Mouse (Mus musculus) embryonic facial prominence, embryonic 11.5 days (tissue): ENCODE data around the gene Rrp12. TPM values are rescaled to one million over a fixed set of nuclear protein-coding genes. Genes with fewer than 3 reads are reported as not detected.

ENCODE experiments used
- ATAC-seq: fragments of 200-750 bp; cut with Nextera tagmentation; replicated peaks from 2 replicates; pipeline ENCODE4 v1.8.0; 2017; ENCODE audit warnings: low read depth; ENCODE audit not compliant: insufficient number of reproducible peaks, low FRiP score, low TSS enrichment
- DNase-seq: peaks from one replicate; pipeline ENCODE4 v3.0.0-alpha.2; 2015; ENCODE audit warnings: low spot score
- H3K27ac ChIP-seq: fragments of 300-500 bp; sonication (generic); replicated peaks from 2 replicates; pipeline ENCODE4 v1.5.1; 2014; ENCODE audit warnings: mild to moderate bottlenecking, low read depth, low read length, control low read depth
- H3K27me3 ChIP-seq: fragments of 300-500 bp; sonication (generic); 2 replicates; pipeline ENCODE4 v1.6.1; 2014; ENCODE audit warnings: mild to moderate bottlenecking, low read length, moderate library complexity, mixed read lengths; ENCODE audit not compliant: control insufficient read depth, insufficient read depth
- H3K36me3 ChIP-seq: fragments of 300-500 bp; sonication (generic); replicated peaks from 2 replicates; pipeline ENCODE4 v1.6.1; 2014; ENCODE audit warnings: low read depth, mild to moderate bottlenecking, low read length, moderate library complexity, mixed read lengths; ENCODE audit not compliant: control insufficient read depth, insufficient read depth
- H3K4me1 ChIP-seq: fragments of 300-500 bp; sonication (generic); 2 replicates; pipeline ENCODE4 v1.6.1; 2014; ENCODE audit warnings: low read length, mixed read lengths; ENCODE audit not compliant: control insufficient read depth, insufficient read depth
- H3K4me2 ChIP-seq: fragments of 300-500 bp; sonication (generic); 2 replicates; pipeline ENCODE4 v1.6.1; 2014; ENCODE audit warnings: low read depth, mild to moderate bottlenecking, control low read depth, low read length, moderate library complexity
- H3K4me3 ChIP-seq: fragments of 300-500 bp; sonication (generic); 2 replicates; pipeline ENCODE4 v1.5.1; 2014; ENCODE audit warnings: low read depth, low read length, control low read depth
- H3K9ac ChIP-seq: fragments of 300-500 bp; sonication (generic); replicated peaks from 2 replicates; pipeline ENCODE4 v1.6.1; 2014; ENCODE audit warnings: mild to moderate bottlenecking, control low read depth, low read length
- H3K9me3 ChIP-seq: fragments of 300-500 bp; sonication (generic); replicated peaks from 2 replicates; pipeline ENCODE4 v1.6.1; 2016; ENCODE audit warnings: mild to moderate bottlenecking, low read length, inconsistent platforms, mixed read lengths; ENCODE audit not compliant: control insufficient read depth
- WGBS: fragments of 180-500 bp; shearing (Covaris S2); extraction: QIAGEN DNeasy Blood & Tissue Kit; methylation state at CpG from one replicate; pipeline ENCODE4 v1.1.7; 2014; 5-methylcytosine and 5-hydroxymethylcytosine counted together
- polyA plus RNA-seq: library from polyadenylated mRNA; unstranded; fragments of >200 nt; fragmentation: Nextera tagmentation; extraction: Ambion mirVana; gene quantifications from 2 replicates; pipeline ENCODE4 v1.2.1, GENCODE M21; 2014

Gene Rrp12
- polyA plus RNA-seq, 1 experiment from 2014 or later, result 14.5 TPM

DNA sequence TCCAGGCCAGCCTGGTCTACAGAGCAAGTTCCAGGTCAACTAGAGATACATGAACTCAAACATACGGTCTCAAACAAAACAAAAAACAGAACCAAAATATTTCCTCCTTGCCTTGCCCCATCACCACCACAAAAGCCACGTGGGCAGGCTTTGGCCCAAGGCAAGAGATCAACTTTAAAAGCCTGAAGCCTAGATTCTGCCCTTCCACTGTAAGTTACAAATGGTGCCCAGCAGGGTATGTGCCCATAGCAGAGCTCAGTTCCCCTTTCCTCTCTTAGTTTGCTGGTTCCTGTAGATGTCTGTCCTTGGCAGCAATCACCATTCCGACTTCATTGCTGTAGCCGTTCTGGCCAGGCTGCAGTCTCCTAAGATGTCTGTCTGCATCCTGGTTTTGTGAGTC, 53.3 kb downstream of the Rrp12 start:
- DNase-seq, result no peak
- no peak overlapping the region for H3K4me3 ChIP-seq
- WGBS, result 85% methylated on average over 4 of the region's 4 CpGs
- H3K36me3 ChIP-seq, result no peaks in the 10 kb centered on the region
- no peaks in the 10 kb centered on the region for H3K27me3 ChIP-seq
- no peaks in the 10 kb centered on the region for H3K4me1 ChIP-seq
- no peak overlapping the region for H3K4me2 ChIP-seq
- H3K27ac ChIP-seq, result no peak overlapping the region
- no peaks in the 10 kb centered on the region for H3K9me3 ChIP-seq
- no peak for ATAC-seq
- no peak overlapping the region for H3K9ac ChIP-seq

DNA sequence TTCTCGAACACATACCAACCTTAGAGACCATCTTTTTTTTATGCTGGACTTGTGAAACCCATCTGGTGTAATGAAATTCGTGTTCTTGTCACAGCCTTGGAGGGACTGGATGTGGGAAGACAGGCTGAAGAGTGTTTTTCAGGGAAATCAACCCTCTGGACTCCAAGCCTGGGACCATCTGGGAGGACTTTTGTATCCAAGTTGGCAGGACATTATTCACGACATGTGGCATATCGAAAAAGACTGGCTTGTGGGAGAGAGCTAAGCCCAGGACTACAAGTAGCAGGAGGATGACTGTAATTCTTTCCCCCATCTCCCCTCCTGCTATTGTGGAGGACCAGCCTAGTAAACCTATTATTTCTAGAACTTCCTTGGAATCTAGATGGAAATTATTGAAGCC, 53.8 kb downstream of the Rrp12 start:
- H3K4me1 ChIP-seq, result no peaks in the 10 kb centered on the region
- H3K27me3 ChIP-seq, result no peaks in the 10 kb centered on the region
- no peak overlapping the region for H3K9ac ChIP-seq
- no peak for DNase-seq
- H3K36me3 ChIP-seq, result no peaks in the 10 kb centered on the region
- H3K4me2 ChIP-seq, result no peak overlapping the region
- no peak for ATAC-seq
- WGBS, result 85% methylated on average over 4 of the region's 4 CpGs
- H3K4me3 ChIP-seq, result no peak overlapping the region
- no peak overlapping the region for H3K27ac ChIP-seq
- H3K9me3 ChIP-seq, result no peaks in the 10 kb centered on the region

DNA sequence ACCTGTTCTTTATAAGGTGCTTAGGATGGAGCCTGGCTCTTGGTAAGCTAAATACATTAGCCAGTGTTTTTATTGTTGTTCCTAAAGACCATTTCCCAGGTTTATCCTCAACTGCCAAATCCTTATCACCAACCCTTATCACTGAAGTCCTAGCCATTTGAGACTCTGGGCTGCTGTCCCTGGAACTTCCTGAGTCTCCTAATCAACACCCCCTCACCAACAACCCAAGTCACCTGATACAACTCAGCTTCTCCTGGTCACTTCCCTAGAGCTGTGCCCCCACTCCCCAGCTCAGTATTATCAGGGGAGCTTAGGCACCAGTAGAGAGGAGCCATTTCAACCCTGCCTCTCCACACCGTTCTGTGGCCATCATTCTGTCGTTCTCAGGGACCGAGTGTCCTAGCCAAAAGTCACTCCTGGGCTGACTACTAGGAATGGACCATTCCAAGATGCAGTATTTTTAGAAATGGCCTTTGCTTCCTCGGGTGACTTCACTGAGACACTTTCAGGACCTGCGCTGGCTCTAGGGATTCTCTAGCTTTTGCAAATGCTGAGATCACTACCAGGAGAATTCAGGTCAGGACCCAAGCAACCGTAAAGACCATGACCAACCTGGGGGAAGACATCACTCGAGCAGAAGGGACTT, 54.7 kb downstream of the Rrp12 start:
- no peak for ATAC-seq

DNA sequence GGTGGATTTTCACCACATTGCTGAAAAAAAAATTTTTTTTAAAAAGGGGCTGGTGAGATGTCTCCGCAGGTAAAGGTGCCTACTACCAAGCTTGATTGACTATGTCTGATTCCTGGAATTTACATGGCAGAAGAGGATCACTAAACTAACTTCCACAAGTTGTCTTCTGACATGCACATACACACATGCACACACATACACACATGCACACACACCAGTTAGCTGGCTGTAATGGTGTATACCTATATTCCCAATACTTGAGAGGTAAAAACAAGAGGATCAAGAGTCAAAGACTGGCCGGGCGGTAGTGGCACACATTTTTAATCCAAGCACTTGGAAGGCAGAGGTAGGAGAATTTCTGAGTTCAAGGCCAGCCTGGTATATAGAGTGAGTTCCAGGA, 56.3 kb downstream of the Rrp12 start:
- H3K9me3 ChIP-seq, result no peaks in the 10 kb centered on the region
- H3K4me2 ChIP-seq, result no peak overlapping the region
- H3K36me3 ChIP-seq, result no peaks in the 10 kb centered on the region
- ATAC-seq, result no peak
- no peak overlapping the region for H3K9ac ChIP-seq
- DNase-seq, result no peak
- no peaks in the 10 kb centered on the region for H3K27me3 ChIP-seq
- no peak overlapping the region for H3K27ac ChIP-seq
- no peak overlapping the region for H3K4me3 ChIP-seq
- WGBS, result 96% methylated on average over 3 of the region's 3 CpGs
- H3K4me1 ChIP-seq, result no peaks in the 10 kb centered on the region

More for the DNA sequence above, 54.7 kb downstream of the Rrp12 start:
- Histone ChIP-seq H3K9me3 (no peaks in the 10 kb centered on the region), H3K4me3 (no peak overlapping the region), H3K27ac (no peak overlapping the region), H3K4me2 (no peak overlapping the region), H3K36me3 (no peaks in the 10 kb centered on the region), H3K4me1 (no peaks in the 10 kb centered on the region), H3K9ac (no peak overlapping the region), H3K27me3 (no peaks in the 10 kb centered on the region)
- no peak for DNase-seq
- WGBS, result 82% methylated on average over 7 of the region's 7 CpGs

DNA sequence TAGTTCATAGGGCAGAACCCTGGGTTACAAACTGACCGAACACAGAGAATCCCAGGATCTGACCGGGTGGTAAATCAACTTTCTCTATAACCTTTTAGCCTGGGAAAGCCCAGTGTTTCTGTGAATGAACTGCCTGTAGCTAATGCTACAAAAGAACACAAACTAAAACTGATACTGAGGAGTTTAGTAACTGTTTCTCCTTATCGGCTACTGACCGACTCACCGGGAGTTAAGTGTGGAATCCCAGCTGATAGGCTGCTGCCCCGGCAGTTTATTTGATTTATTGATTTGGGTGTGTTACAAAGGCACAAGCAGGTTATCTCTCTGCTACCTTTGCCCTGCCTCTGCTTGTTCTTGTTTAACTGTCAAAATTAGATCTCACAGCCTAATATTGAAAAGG, 57.2 kb downstream of the Rrp12 start:
- no peak overlapping the region for H3K9ac ChIP-seq
- H3K27ac ChIP-seq, result no peak overlapping the region
- no peaks in the 10 kb centered on the region for H3K36me3 ChIP-seq
- WGBS, result 77% methylated on average over 6 of the region's 6 CpGs
- no peak overlapping the region for H3K4me3 ChIP-seq
- no peaks in the 10 kb centered on the region for H3K27me3 ChIP-seq
- H3K9me3 ChIP-seq, result no peaks in the 10 kb centered on the region
- no peak overlapping the region for H3K4me2 ChIP-seq
- no peak for DNase-seq
- H3K4me1 ChIP-seq, result no peaks in the 10 kb centered on the region
- no peak for ATAC-seq

DNA sequence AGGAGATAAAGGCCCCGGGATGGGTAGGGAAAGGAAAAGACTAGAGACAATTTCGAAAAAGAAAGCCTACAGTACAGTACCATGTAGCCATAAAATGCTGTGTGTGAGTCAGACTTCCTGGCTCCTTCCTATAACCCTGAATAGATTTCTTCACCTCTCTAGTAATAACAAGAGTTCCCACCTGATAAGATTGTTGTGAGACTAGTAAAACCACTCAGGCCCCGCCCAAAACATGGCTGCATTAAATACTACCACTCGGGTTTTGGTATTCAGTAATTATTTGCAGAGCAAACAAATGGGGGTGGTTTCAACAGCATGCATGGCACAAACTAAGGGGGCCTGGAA, 58.1 kb downstream of the Rrp12 start:
- Histone ChIP-seq H3K9me3 (no peaks in the 10 kb centered on the region), H3K4me1 (no peaks in the 10 kb centered on the region), H3K36me3 (no peaks in the 10 kb centered on the region), H3K27ac (no peak overlapping the region), H3K4me2 (no peak overlapping the region), H3K4me3 (no peak overlapping the region), H3K27me3 (0 out of 2 replicates have a peak, but pooled peaks cover under 1% of the 10 kb centered on the region), H3K9ac (no peak overlapping the region)
- DNase-seq (no peak), ATAC-seq (no peak)
- 71% methylated on average over 4 of the region's 4 CpGs for WGBS

DNA sequence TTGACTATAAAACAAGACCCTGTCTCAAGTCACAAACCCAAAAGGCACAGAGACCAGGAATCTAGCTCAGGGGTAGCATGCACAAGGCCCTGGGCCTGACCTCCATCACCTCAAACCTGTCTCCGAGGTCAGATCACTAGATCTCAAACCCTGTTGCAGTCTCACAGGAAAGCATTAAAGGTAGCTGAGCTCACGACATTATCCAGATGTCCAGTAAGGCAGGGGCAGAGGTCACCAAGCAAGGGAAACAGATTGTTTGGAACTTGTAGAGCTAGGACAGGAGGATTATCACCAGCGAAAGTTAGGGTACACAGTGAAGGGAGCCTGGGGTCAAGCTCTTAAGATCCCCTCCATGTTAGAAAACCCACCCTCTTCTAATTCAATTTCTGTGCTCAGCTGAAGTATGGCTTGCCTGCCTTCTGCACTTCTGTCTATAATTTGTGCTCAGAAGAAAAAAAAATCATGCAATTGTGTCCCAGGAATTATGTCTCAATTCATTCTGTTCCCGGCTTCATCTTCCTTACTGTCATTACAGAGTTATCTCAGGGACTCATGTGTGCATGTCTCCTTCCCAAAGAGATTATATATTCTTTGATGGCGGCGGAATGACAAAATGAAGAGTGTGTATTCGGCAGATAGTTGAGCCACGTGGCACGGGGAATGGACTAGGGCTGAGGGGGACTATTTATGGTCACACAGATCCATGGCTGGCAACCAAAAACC, 58.6 kb downstream of the Rrp12 start:
- Histone ChIP-seq H3K9me3 (no peaks in the 10 kb centered on the region), H3K27ac (no peak overlapping the region), H3K27me3 (0 out of 2 replicates have a peak, but pooled peaks cover 2% of the 10 kb centered on the region), H3K4me1 (no peaks in the 10 kb centered on the region), H3K36me3 (no peaks in the 10 kb centered on the region), H3K4me3 (no peak overlapping the region), H3K4me2 (no peak overlapping the region), H3K9ac (no peak overlapping the region)
- DNase-seq (no peak), ATAC-seq (no peak)
- 59% methylated on average over 9 of the region's 9 CpGs for WGBS

DNA sequence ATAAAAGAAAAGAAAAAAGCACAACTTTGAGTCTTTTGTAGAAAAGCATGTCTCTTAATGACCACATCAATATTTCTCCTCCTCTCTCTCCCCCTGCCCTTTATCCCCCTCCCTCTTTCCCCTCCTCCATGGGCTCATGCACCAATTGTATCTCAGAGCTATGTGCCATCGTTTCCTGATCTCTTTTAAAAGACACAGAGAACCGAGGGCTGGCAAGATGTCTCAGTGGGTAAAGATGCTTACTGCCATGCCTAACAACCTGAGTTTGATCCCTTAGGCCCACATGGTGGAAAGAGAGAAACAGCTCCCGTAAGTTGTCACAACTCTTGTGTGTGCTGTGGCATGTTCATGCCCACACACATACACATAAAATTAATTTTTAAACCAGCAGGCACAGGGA, 59.3 kb downstream of the Rrp12 start:
- ATAC-seq (no peak), DNase-seq (no peak)
- no peaks in the 10 kb centered on the region for H3K36me3 ChIP-seq
- no peak overlapping the region for H3K4me3 ChIP-seq
- no peak overlapping the region for H3K9ac ChIP-seq
- 0 out of 2 replicates have a peak, but pooled peaks cover 2% of the 10 kb centered on the region for H3K27me3 ChIP-seq
- WGBS, result 56% methylated on average over 3 of the region's 3 CpGs
- no peak overlapping the region for H3K27ac ChIP-seq
- H3K4me2 ChIP-seq, result no peak overlapping the region
- no peaks in the 10 kb centered on the region for H3K9me3 ChIP-seq
- H3K4me1 ChIP-seq, result peaks cover 3% of the 10 kb centered on the region; the same call in 1 of the 2 replicates
